Mouse (Mus musculus): ENCODE data around the gene Ces1a.

DNA sequence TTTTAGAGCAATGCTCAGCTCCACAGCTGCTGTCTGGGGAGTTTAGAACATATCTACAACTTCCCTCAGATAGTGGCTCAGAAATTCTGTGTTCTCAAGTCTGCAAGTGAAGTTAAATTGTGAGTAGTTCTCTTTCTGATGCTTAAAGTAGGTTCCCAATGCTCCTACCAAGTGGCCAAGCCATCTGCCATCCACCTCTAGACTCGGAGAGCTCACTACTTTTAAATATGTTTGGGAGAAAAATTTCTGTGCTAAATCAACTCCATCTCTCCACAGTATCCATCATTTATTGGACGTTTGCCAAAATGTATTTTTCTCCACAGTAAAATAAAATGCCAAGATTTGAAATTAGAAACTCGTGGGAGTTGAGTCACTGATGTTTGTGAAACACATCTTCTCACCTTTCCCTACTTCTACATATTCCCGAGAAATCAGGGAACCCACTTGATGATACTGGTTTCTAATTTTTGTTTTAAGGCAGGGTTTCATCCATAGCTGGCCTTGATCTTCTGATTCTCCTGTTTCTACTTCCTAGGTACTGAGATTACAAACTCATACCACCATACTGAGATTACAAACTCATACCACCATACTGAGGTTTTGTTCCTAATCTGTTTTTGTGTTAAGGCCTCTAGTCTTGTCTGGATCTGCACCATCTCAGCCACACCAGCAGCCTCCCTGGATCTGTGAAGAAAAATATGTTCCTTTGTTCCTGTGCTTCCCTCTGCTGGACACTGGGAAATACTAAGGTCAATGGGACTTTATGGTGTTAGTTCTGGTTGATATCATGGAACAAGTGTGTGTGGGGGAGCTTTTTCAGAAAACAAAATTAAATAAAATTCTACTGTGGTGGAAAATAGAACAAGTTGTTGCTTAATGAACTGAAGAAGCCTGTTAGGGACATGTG is 771 bp upstream of the Ces1a start:
- no peak for TF ChIP-seq POLR2A (IDR thresholded peaks at IDR 0.05; ENCODE audit: insufficient read depth, low read length)
- TF ChIP-seq EP300 (IDR thresholded peaks at IDR 0.05; ENCODE audit: insufficient read depth, low read depth, low read length): no peak
- TF ChIP-seq CTCF (IDR thresholded peaks at IDR 0.05; ENCODE audit: low read depth, low read length): no peak
